Comparison of ENCODE assay signal across 8 mouse cellular contexts in genomic region chr7:66309950-66310669, GRCm38 (mm10). TPM values are rescaled to one million over a fixed set of nuclear protein-coding genes. Genes with fewer than 3 reads are reported as not detected.
A peak's percentile ranks its signal among the peaks of the same experiment; 100 is the strongest.
DNase-seq lines count a peak whose midpoint lies in the region; ATAC-seq and TF ChIP-seq lines count a peak whose summit lies in the region.

No protein-coding gene starts in this region.

- no peak overlapping the region for H3K4me3 ChIP-seq in heart, embryonic 12.5 days
- no peak overlapping the region for H3K4me3 ChIP-seq in gastrocnemius, adult 2 months
- H3K4me3 ChIP-seq in lung, adult 2 months (replicated peaks; ENCODE audit: extremely low read depth, low read depth, low read length) = no peak overlapping the region

- TF ChIP-seq CTCF in gastrocnemius, adult 2 months (IDR thresholded peaks at IDR 0.05) = peak; percentile 92
- TF ChIP-seq CTCF in lung, adult 2 months (IDR thresholded peaks at IDR 0.05; ENCODE audit: insufficient read depth, low read length) = peak; percentile 95

- intact Hi-C loops in gastrocnemius, adult 2 months (cut with DNase I) = loop anchor here (1.0 to 5.0 kb wide), 3 partner anchors 32 to 352 kb away; no protein-coding TSS in a partner anchor

- no peak overlapping the region for H3K27ac ChIP-seq in heart, embryonic 12.5 days (ENCODE audit: poor library complexity, severe bottlenecking)
- H3K27ac ChIP-seq in gastrocnemius, adult 2 months = peak overlapping the region; percentile 64

- peaks cover 17% of the 10 kb centered on the region for H3K4me1 ChIP-seq in heart, embryonic 12.5 days (replicated peaks)
- peaks cover 19% of the 10 kb centered on the region for H3K4me1 ChIP-seq in lung, adult 2 months (ENCODE audit: control insufficient read depth, insufficient read depth, low read length)

- TF ChIP-seq POLR2A in lung, adult 2 months (IDR thresholded peaks at IDR 0.05; ENCODE audit: borderline replicate concordance, extremely low read depth, low read depth, low read length) = no peak

- H3K27me3 ChIP-seq in heart, embryonic 12.5 days (replicated peaks) = peaks cover 11% of the 10 kb centered on the region

- peaks cover 13% of the 10 kb centered on the region for H3K36me3 ChIP-seq in heart, embryonic 12.5 days

- H3K9ac ChIP-seq in heart, embryonic 12.5 days = no peak overlapping the region

- DNase-seq in heart, adult 18-20 months = peak; percentile 72 to 80
- peak; percentile 51 for DNase-seq in MEL-GATA-1-ER (ENCODE audit: extremely low read depth, low read depth)
- DNase-seq in cerebellum, postnatal 10 days = peak; percentile 75 to 81
- DNase-seq in gastrocnemius, adult 2 months = peak; percentile 74
- peak; percentile 34 to 69 for DNase-seq in kidney, adult 8-10 months
- DNase-seq in lung, adult 2 months = peak; percentile 59
- DNase-seq in right cerebral cortex, postnatal 14 days = peak; percentile 54

- no peak for ATAC-seq in heart, embryonic 12.5 days (ENCODE audit: insufficient number of reproducible peaks, low FRiP score)

- no peak overlapping the region for H3K4me2 ChIP-seq in heart, embryonic 12.5 days

- H3K9me3 ChIP-seq in heart, embryonic 12.5 days (replicated peaks) = no peaks in the 10 kb centered on the region

- WGBS in heart, embryonic 12.5 days = 35% methylated on average over 7 of the region's 7 CpGs
- WGBS in lung, adult 2 months = 28% methylated on average over 7 of the region's 7 CpGs

RNA-seq across cellular contexts. Expression of gene Gm10974, which starts 55.6 kb away (rescaled TPM):
- not detected for total RNA-seq in heart, adult 18-20 months (2021)
- not detected in 2 replicates for polyA plus RNA-seq in heart, embryonic 12.5 days (2016; fragmentation: Nextera tagmentation; extraction: Ambion mirVana)
- not detected for total RNA-seq in gastrocnemius, adult 2 months (2021)
- polyA plus RNA-seq in lung, adult 2 months (2012; rRNA removed) = not detected in 2 replicates
